Mouse (Mus musculus) c-Kit-positive CD71-negative TER-119-negative erythroid progenitor cells, embryonic 14.5 days (primary cell): Measurements from ENCODE around the gene Psmg1.
A peak's percentile ranks its signal among the peaks of the same experiment; 100 is the strongest.

Experiments
- DNase-seq: peaks from one replicate; pipeline ENCODE4 v3.0.0-alpha.2; 2013; ENCODE audit warnings: low read depth

The Psmg1 gene

GRCm38 (mm10) chr16:95958080-95958479, 32.7 kb downstream of the Psmg1 start:
- no peak for DNase-seq

DNA sequence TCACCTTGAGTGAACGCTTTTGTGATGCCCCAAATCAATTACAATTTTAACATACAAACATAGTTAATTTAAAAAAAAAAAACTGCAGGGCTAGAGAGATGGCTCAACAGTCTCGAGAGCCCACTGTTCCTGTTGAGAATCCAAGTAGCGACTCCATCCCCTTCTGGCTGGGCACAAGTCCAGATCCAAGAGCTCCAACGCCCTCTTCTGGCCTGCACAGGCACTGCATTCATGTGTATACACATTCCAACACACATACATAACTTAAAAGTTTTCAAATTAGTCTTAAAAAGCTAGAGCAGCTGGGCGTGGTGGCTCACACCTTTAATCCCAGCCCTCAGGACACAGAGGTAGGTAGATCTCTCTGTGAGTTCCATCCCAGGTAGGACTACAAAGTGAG, 34.1 kb downstream of the Psmg1 start:
- no peak for DNase-seq

- no peak for DNase-seq
Observed at GRCm38 (mm10) chr16:95955716-95956346, 34.9 kb downstream of the Psmg1 start.

GRCm38 (mm10) chr16:95954341-95954740, 36.4 kb downstream of the Psmg1 start:
- no peak for DNase-seq

GRCm38 (mm10) chr16:95953159-95953650, 37.6 kb downstream of the Psmg1 start:
- DNase-seq, result no peak

DNA sequence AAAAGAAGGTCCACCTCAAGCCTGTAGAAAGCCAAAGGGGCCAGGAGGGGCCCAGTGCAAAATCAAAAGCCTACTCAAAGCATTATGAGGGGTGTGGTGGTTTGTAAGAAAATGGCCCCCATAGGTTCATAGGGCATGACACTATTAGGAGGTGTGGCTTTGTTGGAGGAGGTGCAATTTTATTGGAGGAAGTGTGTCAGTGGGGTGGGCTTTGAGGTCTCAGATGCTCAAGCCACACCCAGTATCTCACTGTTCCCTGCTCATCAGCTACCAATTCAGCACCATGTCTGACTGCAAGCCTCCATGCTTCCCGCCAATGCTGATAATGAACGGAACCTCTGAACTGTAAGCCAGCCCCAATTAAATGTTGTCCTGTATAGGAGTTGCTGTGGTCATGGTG, 39.3 kb downstream of the Psmg1 start:
- DNase-seq, result no peak

DNA sequence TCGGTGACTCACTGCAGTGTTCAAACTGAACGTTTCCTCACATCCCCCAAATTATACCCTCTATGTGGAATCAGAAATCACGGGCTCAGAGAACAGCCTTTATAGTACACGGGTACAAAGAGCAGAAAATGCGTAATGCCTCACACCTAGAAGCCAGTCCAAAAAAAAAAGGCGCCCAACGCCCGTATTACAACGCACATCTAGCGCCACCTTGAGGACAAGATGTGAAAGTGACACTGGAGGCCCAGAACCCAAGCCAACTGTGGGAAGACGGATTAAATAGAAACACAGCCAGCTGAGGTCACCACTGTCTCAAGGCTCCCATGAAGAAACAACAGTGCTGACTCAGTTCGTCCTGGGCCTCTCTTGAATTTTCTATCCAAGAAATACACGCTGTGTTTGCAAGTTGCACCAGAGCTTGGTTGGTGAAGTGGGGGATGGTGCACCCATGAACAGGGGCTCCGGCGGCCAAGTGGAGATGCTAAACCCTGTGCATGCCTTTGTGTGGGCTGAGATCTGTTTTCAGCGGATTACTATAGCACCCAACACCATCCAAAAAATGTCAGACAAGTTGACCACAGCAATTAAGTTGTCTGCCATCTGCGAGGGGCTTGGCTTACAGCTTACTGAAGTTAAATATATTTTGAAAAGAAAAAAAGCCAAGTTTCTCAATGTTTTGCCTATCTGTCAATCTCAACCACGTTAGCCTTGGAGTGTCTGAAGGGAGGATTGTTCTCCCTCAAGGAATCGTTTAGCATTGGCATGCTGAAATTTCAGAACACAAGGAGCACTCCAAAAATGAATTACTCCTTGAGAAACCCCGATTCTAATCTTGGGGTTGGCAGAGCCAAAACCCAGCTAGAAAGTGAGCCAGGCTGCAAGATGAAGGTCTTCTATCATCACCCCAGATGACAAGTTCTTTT, 45.1 kb downstream of the Psmg1 start:
- DNase-seq, result peak; percentile 63

- no peak for DNase-seq
Observed at GRCm38 (mm10) chr16:95943186-95943585, 47.6 kb downstream of the Psmg1 start.

DNA sequence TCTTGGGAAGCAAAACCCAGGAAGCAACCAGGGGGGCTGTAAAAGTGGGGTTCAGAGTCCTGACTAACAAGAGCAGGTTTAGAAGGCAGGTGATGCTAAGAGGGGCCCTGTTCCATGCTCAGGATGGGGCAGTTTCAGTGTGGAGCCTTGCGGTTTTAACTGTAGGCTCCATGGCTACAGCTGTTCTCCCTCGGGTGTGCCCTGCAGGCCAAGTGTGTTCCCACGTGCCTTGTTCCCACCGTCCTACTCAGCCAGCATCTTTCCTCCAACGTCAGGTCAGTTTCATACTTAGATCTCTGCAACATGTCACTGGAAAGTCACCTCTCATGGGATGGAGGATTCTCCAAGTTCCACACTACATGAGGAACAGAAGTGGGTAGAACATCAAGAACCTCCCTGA, 49.2 kb downstream of the Psmg1 start:
- DNase-seq, result no peak

DNA sequence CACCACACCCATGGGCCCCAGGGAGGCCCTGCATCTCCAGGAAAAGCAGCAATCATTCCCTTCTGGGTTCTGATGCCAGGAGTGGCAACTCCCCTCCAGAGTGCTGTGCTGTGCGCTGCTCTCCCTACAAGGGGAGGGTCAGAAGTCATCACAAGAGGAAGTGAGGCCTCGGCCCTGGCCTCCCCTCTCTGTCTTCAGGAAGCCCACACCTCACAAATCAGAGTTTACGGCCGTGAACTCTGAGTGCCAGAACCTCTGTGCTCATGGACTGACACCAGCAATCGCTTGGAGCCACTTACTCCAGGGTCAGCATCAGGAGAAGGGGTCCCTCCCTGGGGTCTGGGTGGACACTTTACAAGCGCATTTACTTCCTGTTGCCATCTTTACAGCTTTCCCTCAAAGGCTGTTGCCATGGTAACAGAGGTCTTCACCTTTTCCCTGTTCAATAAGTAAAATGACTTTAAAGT, 55.2 kb downstream of the Psmg1 start:
- DNase-seq, result no peak

DNA sequence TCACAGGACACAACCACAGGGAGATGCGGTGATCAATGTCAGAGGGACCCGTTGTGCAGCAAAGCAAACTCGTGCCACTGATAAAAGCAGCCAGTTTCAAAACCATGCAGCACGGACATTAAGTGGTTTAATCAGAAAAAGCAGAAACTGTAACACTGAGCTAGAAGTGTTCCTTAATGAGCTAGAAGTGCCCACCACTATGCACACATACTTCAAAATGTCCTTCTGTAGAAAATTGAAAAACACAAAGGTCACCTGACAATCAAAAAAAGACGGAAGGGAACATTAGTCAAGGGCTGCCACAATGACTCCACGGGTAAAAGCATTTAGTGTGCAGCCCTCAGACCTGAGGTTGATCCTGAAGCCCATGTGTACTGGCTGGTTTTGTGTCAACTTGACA, 57.9 kb downstream of the Psmg1 start:
- no peak for DNase-seq

DNA sequence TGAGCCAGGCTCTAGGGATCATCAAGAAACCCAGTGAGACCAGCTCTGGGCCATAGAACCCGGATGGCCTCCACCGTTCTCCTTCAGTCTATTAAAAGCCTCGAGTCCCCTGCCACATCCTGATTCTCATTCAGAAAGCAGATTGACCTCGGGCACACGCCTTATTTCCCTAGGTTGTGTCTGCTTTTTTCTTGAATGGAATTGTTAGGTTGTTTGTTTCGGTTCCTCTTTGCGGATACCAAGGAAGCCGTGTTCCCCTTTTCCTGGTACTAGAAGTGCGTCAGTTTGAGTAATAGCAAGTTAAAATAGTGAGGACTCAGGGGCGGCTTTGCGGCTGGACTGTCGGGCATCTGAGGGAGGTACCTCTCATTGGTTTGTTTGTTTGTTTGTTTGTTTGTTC, 59.3 kb downstream of the Psmg1 start:
- DNase-seq, result no peak
